Mouse (Mus musculus): ENCODE measurements around the gene Txk. TPM values are rescaled to one million over a fixed set of nuclear protein-coding genes. Genes with fewer than 3 reads are reported as not detected.

Txk gene
- total RNA-seq, 1 experiment: 0.09 TPM

- in situ Hi-C loops (cut with MboI; ENCODE audit: low sequenced_read_pairs in 2 of 2, unreplicated experiment in 2 of 2): no loop called here
- Histone ChIP-seq H3K4me1 (ENCODE audit: control insufficient read depth in 2 of 2, insufficient read depth in 2 of 2, low read length in 2 of 2, poor library complexity in 1 of 2) (no peaks in the 10 kb centered on the region), H3K9ac (ENCODE audit: insufficient read depth, low read depth, low read length, poor library complexity, severe bottlenecking) (no peak overlapping the region), H3K27ac (ENCODE audit: insufficient read depth, low read depth, low read length, poor library complexity, severe bottlenecking) (no peak overlapping the region), H3K36me3 (ENCODE audit: control insufficient read depth, insufficient read depth, low read length, poor library complexity, severe bottlenecking) (no peaks in the 10 kb centered on the region), H3K9me3 (ENCODE audit: control insufficient read depth, insufficient read depth, low read depth, low read length) (no peaks in the 10 kb centered on the region), H3K4me3 (ENCODE audit: insufficient read depth in 1 of 2, low read depth in 1 of 2, low read length in 2 of 2, poor library complexity in 1 of 2, severe bottlenecking in 1 of 2) (no peak overlapping the region)
- no peak for TF ChIP-seq ZC3H11A (IDR thresholded peaks at IDR 0.05; ENCODE audit: borderline replicate concordance, low read depth, low read length)
- TF ChIP-seq HCFC1 (IDR thresholded peaks at IDR 0.05; ENCODE audit: borderline replicate concordance, insufficient read depth, low read length): no peak
- TF ChIP-seq CHD2 (IDR thresholded peaks at IDR 0.05; ENCODE audit: low read depth, low read length): no peak
- TF ChIP-seq ZNF384 (IDR thresholded peaks at IDR 0.05; ENCODE audit: low read depth, low read length): no peak
- DNase-seq (ENCODE audit: low read depth, low spot score): peak; percentile 56
Observed at GRCm38 (mm10) chr5:72665281-72665680, 87.3 kb downstream of the Txk start.

GRCm38 (mm10) chr5:72664854-72665253, 87.7 kb downstream of the Txk start:
- H3K9ac ChIP-seq (ENCODE audit: insufficient read depth, low read depth, low read length, poor library complexity, severe bottlenecking): no peak overlapping the region
- in situ Hi-C loops (cut with MboI; ENCODE audit: low sequenced_read_pairs in 2 of 2, unreplicated experiment in 2 of 2): no loop called here
- DNase-seq (ENCODE audit: low read depth, low spot score): no peak
- no peak overlapping the region for H3K4me3 ChIP-seq (ENCODE audit: insufficient read depth in 1 of 2, low read depth in 1 of 2, low read length in 2 of 2, poor library complexity in 1 of 2, severe bottlenecking in 1 of 2)
- no peaks in the 10 kb centered on the region for H3K9me3 ChIP-seq (ENCODE audit: control insufficient read depth, insufficient read depth, low read depth, low read length)
- H3K36me3 ChIP-seq (ENCODE audit: control insufficient read depth, insufficient read depth, low read length, poor library complexity, severe bottlenecking): no peaks in the 10 kb centered on the region
- H3K27ac ChIP-seq (ENCODE audit: insufficient read depth, low read depth, low read length, poor library complexity, severe bottlenecking): no peak overlapping the region
- no peaks in the 10 kb centered on the region for H3K4me1 ChIP-seq (ENCODE audit: control insufficient read depth in 2 of 2, insufficient read depth in 2 of 2, low read length in 2 of 2, poor library complexity in 1 of 2)
- TF ChIP-seq CHD2 (IDR thresholded peaks at IDR 0.05; ENCODE audit: low read depth, low read length) (no peak), ZC3H11A (IDR thresholded peaks at IDR 0.05; ENCODE audit: borderline replicate concordance, low read depth, low read length) (no peak), HCFC1 (IDR thresholded peaks at IDR 0.05; ENCODE audit: borderline replicate concordance, insufficient read depth, low read length) (no peak), MAFK (IDR thresholded peaks at IDR 0.05; ENCODE audit: insufficient read depth, low read depth, low read length) (no peak), ZNF384 (IDR thresholded peaks at IDR 0.05; ENCODE audit: low read depth, low read length) (no peak)

- H3K27ac ChIP-seq (ENCODE audit: insufficient read depth, low read depth, low read length, poor library complexity, severe bottlenecking): no peak overlapping the region
- no peak overlapping the region for H3K4me3 ChIP-seq (ENCODE audit: insufficient read depth in 1 of 2, low read depth in 1 of 2, low read length in 2 of 2, poor library complexity in 1 of 2, severe bottlenecking in 1 of 2)
- no peaks in the 10 kb centered on the region for H3K4me1 ChIP-seq (ENCODE audit: control insufficient read depth in 2 of 2, insufficient read depth in 2 of 2, low read length in 2 of 2, poor library complexity in 1 of 2)
- H3K36me3 ChIP-seq (ENCODE audit: control insufficient read depth, insufficient read depth, low read length, poor library complexity, severe bottlenecking): no peaks in the 10 kb centered on the region
- H3K9me3 ChIP-seq (ENCODE audit: control insufficient read depth, insufficient read depth, low read depth, low read length): no peaks in the 10 kb centered on the region
- H3K9ac ChIP-seq (ENCODE audit: insufficient read depth, low read depth, low read length, poor library complexity, severe bottlenecking): no peak overlapping the region
- no peak for TF ChIP-seq HCFC1 (IDR thresholded peaks at IDR 0.05; ENCODE audit: borderline replicate concordance, insufficient read depth, low read length)
- no peak for TF ChIP-seq CHD2 (IDR thresholded peaks at IDR 0.05; ENCODE audit: low read depth, low read length)
- no peak for TF ChIP-seq MAFK (IDR thresholded peaks at IDR 0.05; ENCODE audit: insufficient read depth, low read depth, low read length)
- no peak for TF ChIP-seq ZNF384 (IDR thresholded peaks at IDR 0.05; ENCODE audit: low read depth, low read length)
- TF ChIP-seq ZC3H11A (IDR thresholded peaks at IDR 0.05; ENCODE audit: borderline replicate concordance, low read depth, low read length): no peak
- in situ Hi-C loops (cut with MboI; ENCODE audit: low sequenced_read_pairs in 2 of 2, unreplicated experiment in 2 of 2): no loop called here
- DNase-seq (ENCODE audit: low read depth, low spot score): no peak
Observed at GRCm38 (mm10) chr5:72664126-72664525, 88.5 kb downstream of the Txk start.

GRCm38 (mm10) chr5:72661051-72661781, 91.4 kb downstream of the Txk start:
- H3K9ac ChIP-seq (ENCODE audit: insufficient read depth, low read depth, low read length, poor library complexity, severe bottlenecking): no peak overlapping the region
- no peak for TF ChIP-seq HCFC1 (IDR thresholded peaks at IDR 0.05; ENCODE audit: borderline replicate concordance, insufficient read depth, low read length)
- TF ChIP-seq ZC3H11A (IDR thresholded peaks at IDR 0.05; ENCODE audit: borderline replicate concordance, low read depth, low read length): no peak
- no peak for TF ChIP-seq CHD2 (IDR thresholded peaks at IDR 0.05; ENCODE audit: low read depth, low read length)
- no peak for TF ChIP-seq MAFK (IDR thresholded peaks at IDR 0.05; ENCODE audit: insufficient read depth, low read depth, low read length)
- TF ChIP-seq ZNF384 (IDR thresholded peaks at IDR 0.05; ENCODE audit: low read depth, low read length): no peak
- H3K4me1 ChIP-seq (ENCODE audit: control insufficient read depth in 2 of 2, insufficient read depth in 2 of 2, low read length in 2 of 2, poor library complexity in 1 of 2): no peaks in the 10 kb centered on the region
- no peak overlapping the region for H3K4me3 ChIP-seq (ENCODE audit: insufficient read depth in 1 of 2, low read depth in 1 of 2, low read length in 2 of 2, poor library complexity in 1 of 2, severe bottlenecking in 1 of 2)
- no peaks in the 10 kb centered on the region for H3K36me3 ChIP-seq (ENCODE audit: control insufficient read depth, insufficient read depth, low read length, poor library complexity, severe bottlenecking)
- H3K9me3 ChIP-seq (ENCODE audit: control insufficient read depth, insufficient read depth, low read depth, low read length): no peaks in the 10 kb centered on the region
- in situ Hi-C loops (cut with MboI; ENCODE audit: low sequenced_read_pairs in 2 of 2, unreplicated experiment in 2 of 2): no loop called here
- H3K27ac ChIP-seq (ENCODE audit: insufficient read depth, low read depth, low read length, poor library complexity, severe bottlenecking): no peak overlapping the region
- DNase-seq (ENCODE audit: low read depth, low spot score): no peak
